In genomic region chr13:12153922-12154321, GRCm38 (mm10) we compare ENCODE assay signal across 20 mouse cellular contexts. TPM values are rescaled to one million over a fixed set of nuclear protein-coding genes. Genes with fewer than 3 reads are reported as not detected.
"Had no signal": no experiment of that assay in that cellular context is flagged by ENCODE, and none has a peak within 500 bp of the region (broad histone marks: within the 10 kb centered on the region; RNA-seq: fewer than 3 reads in every experiment).

No protein-coding gene starts in this region.

- H3K27me3 ChIP-seq: kidney, embryonic 15.5 days; limb, embryonic 12.5 days; limb, embryonic 15.5 days; neural tube, embryonic 13.5 days; stomach, embryonic 15.5 days had no signal

- H3K4me2 ChIP-seq: kidney, embryonic 15.5 days; limb, embryonic 12.5 days; limb, embryonic 15.5 days; liver, embryonic 11.5 days; lung, embryonic 14.5 days; neural tube, embryonic 13.5 days; stomach, embryonic 15.5 days had no signal

- H3K4me3 ChIP-seq: kidney, embryonic 15.5 days; limb, embryonic 12.5 days; limb, embryonic 15.5 days; myocyte; neural tube, embryonic 13.5 days; stomach, embryonic 15.5 days had no signal

- DNase-seq: kidney, adult 2 months; kidney, postnatal 14 days; kidney, postnatal 4 days; left cerebral cortex, postnatal 4 days; liver, postnatal 0 days; lung, embryonic 14.5 days; right cerebral cortex, postnatal 25 days; spleen, adult 18-20 months; thymus, postnatal 25 days had no signal

- ATAC-seq: intestine, postnatal 0 days; liver, postnatal 0 days; lung, postnatal 0 days had no signal

- H3K9ac ChIP-seq: kidney, embryonic 15.5 days; limb, embryonic 12.5 days; limb, embryonic 15.5 days; liver, embryonic 14.5 days; liver, postnatal 0 days; lung, embryonic 14.5 days; neural tube, embryonic 13.5 days; stomach, embryonic 15.5 days had no signal

- H3K4me1 ChIP-seq: kidney, embryonic 15.5 days; limb, embryonic 15.5 days; stomach, embryonic 15.5 days had no signal

- H3K27ac ChIP-seq: kidney, embryonic 15.5 days; limb, embryonic 12.5 days; limb, embryonic 15.5 days; liver, embryonic 14.5 days; macrophage; neural tube, embryonic 13.5 days; stomach, embryonic 15.5 days had no signal

- H3K36me3 ChIP-seq: kidney, embryonic 15.5 days; limb, embryonic 12.5 days; limb, embryonic 15.5 days; neural tube, embryonic 13.5 days; stomach, embryonic 15.5 days had no signal

- H3K9me3 ChIP-seq: kidney, embryonic 15.5 days; limb, embryonic 12.5 days; limb, embryonic 15.5 days; neural tube, embryonic 13.5 days; stomach, embryonic 15.5 days had no signal

RNA-seq across cellular contexts. Expression of gene Ryr2, which starts 47.2 kb away (rescaled TPM):
- polyA plus RNA-seq: macrophage, myocyte had no signal
